Mouse (Mus musculus) adrenal gland, postnatal 25 days (tissue): Measurements from ENCODE around the gene Ankrd34b. TPM values are rescaled to one million over a fixed set of nuclear protein-coding genes. Genes with fewer than 3 reads are reported as not detected.

Experiments
- DNase-seq: peaks from one replicate; pipeline ENCODE4 v3.0.0; 2021; ENCODE audit warnings: mixed read lengths
- long read RNA-seq: library from polyadenylated mRNA; stranded (forward); transcript quantifications from one replicate; pipeline ENCODE4 v2.0.0, GENCODE M21; 2021
- total RNA-seq: library from RNA; stranded (reverse); gene quantifications from 2 replicates; pipeline ENCODE4 v1.2.3, GENCODE M21; 2021

The Ankrd34b gene
- 1.0 and 1.5 TPM in 2 replicates for total RNA-seq
- long read RNA-seq, result 0 reads

- DNase-seq, result peak; percentile 61
Observed at GRCm38 (mm10) chr13:92425758-92426264, at the start of gene Ankrd34b. Ankrd34b (plus strand) TSS chr13:92425896.

GRCm38 (mm10) chr13:92387367-92387766 is 38.3 kb upstream of the Ankrd34b start:
- no peak for DNase-seq

- DNase-seq, result no peak
Observed at GRCm38 (mm10) chr13:92393047-92393661, 32.5 kb upstream of the Ankrd34b start.

- peak; percentile 8 for DNase-seq
Observed at GRCm38 (mm10) chr13:92398491-92399384, 27.0 kb upstream of the Ankrd34b start.

- DNase-seq, result no peak
Observed at GRCm38 (mm10) chr13:92402063-92402462, 23.6 kb upstream of the Ankrd34b start.

- no peak for DNase-seq
Observed at GRCm38 (mm10) chr13:92403496-92403895, 22.2 kb upstream of the Ankrd34b start.

- no peak for DNase-seq
Observed at GRCm38 (mm10) chr13:92410486-92410885, 15.2 kb upstream of the Ankrd34b start.

- no peak for DNase-seq
Observed at GRCm38 (mm10) chr13:92419630-92420029, 6.1 kb upstream of the Ankrd34b start.

GRCm38 (mm10) chr13:92423711-92424110 is 2.0 kb upstream of the Ankrd34b start:
- DNase-seq, result no peak

GRCm38 (mm10) chr13:92426294-92427051 is 777 bp downstream of the Ankrd34b start:
- peak; percentile 28 for DNase-seq

GRCm38 (mm10) chr13:92427351-92427855 is 1.7 kb downstream of the Ankrd34b start:
- DNase-seq, result no peak

- no peak for DNase-seq
Observed at GRCm38 (mm10) chr13:92438656-92439055, 13.0 kb downstream of the Ankrd34b start.

GRCm38 (mm10) chr13:92440286-92440685 is 14.6 kb downstream of the Ankrd34b start:
- DNase-seq, result no peak

- DNase-seq, result no peak
Observed at GRCm38 (mm10) chr13:92446872-92447271, 21.2 kb downstream of the Ankrd34b start.

GRCm38 (mm10) chr13:92464698-92465097 is 39.0 kb downstream of the Ankrd34b start:
- DNase-seq, result no peak

GRCm38 (mm10) chr13:92467891-92468290 is 42.2 kb downstream of the Ankrd34b start:
- no peak for DNase-seq

GRCm38 (mm10) chr13:92469381-92469780 is 43.7 kb downstream of the Ankrd34b start:
- DNase-seq, result no peak

GRCm38 (mm10) chr13:92470151-92470550 is 44.5 kb downstream of the Ankrd34b start:
- no peak for DNase-seq

GRCm38 (mm10) chr13:92483348-92483747 is 57.7 kb downstream of the Ankrd34b start:
- DNase-seq, result peak; percentile 35

- DNase-seq, result peak; percentile 90
Observed at GRCm38 (mm10) chr13:92483852-92484463, 58.3 kb downstream of the Ankrd34b start, which contains the start of gene Fam151b. Fam151b (minus strand) TSS chr13:92484015.

- DNase-seq, result peak; percentile 26
Observed at GRCm38 (mm10) chr13:92490817-92491216, 65.1 kb downstream of the Ankrd34b start.
